Mouse (Mus musculus) embryonic facial prominence, embryonic 11.5 days (tissue): ENCODE measurements around the gene Cox4i1. TPM values are rescaled to one million over a fixed set of nuclear protein-coding genes. Genes with fewer than 3 reads are reported as not detected.

Experiments
- ATAC-seq: fragments of 200-750 bp; cut with Nextera tagmentation; replicated peaks from 2 replicates; pipeline ENCODE4 v1.8.0; 2017; ENCODE audit warnings: low read depth; ENCODE audit not compliant: insufficient number of reproducible peaks, low FRiP score, low TSS enrichment
- DNase-seq: peaks from one replicate; pipeline ENCODE4 v3.0.0-alpha.2; 2015; ENCODE audit warnings: low spot score
- H3K27ac ChIP-seq: fragments of 300-500 bp; sonication (generic); replicated peaks from 2 replicates; pipeline ENCODE4 v1.5.1; 2014; ENCODE audit warnings: mild to moderate bottlenecking, low read depth, low read length, control low read depth
- H3K27me3 ChIP-seq: fragments of 300-500 bp; sonication (generic); 2 replicates; pipeline ENCODE4 v1.6.1; 2014; ENCODE audit warnings: mild to moderate bottlenecking, low read length, moderate library complexity, mixed read lengths; ENCODE audit not compliant: control insufficient read depth, insufficient read depth
- H3K36me3 ChIP-seq: fragments of 300-500 bp; sonication (generic); replicated peaks from 2 replicates; pipeline ENCODE4 v1.6.1; 2014; ENCODE audit warnings: low read depth, mild to moderate bottlenecking, low read length, moderate library complexity, mixed read lengths; ENCODE audit not compliant: control insufficient read depth, insufficient read depth
- H3K4me1 ChIP-seq: fragments of 300-500 bp; sonication (generic); 2 replicates; pipeline ENCODE4 v1.6.1; 2014; ENCODE audit warnings: low read length, mixed read lengths; ENCODE audit not compliant: control insufficient read depth, insufficient read depth
- H3K4me2 ChIP-seq: fragments of 300-500 bp; sonication (generic); 2 replicates; pipeline ENCODE4 v1.6.1; 2014; ENCODE audit warnings: low read depth, mild to moderate bottlenecking, control low read depth, low read length, moderate library complexity
- H3K4me3 ChIP-seq: fragments of 300-500 bp; sonication (generic); 2 replicates; pipeline ENCODE4 v1.5.1; 2014; ENCODE audit warnings: low read depth, low read length, control low read depth
- H3K9ac ChIP-seq: fragments of 300-500 bp; sonication (generic); replicated peaks from 2 replicates; pipeline ENCODE4 v1.6.1; 2014; ENCODE audit warnings: mild to moderate bottlenecking, control low read depth, low read length
- H3K9me3 ChIP-seq: fragments of 300-500 bp; sonication (generic); replicated peaks from 2 replicates; pipeline ENCODE4 v1.6.1; 2016; ENCODE audit warnings: mild to moderate bottlenecking, low read length, inconsistent platforms, mixed read lengths; ENCODE audit not compliant: control insufficient read depth
- WGBS: fragments of 180-500 bp; shearing (Covaris S2); extraction: QIAGEN DNeasy Blood & Tissue Kit; methylation state at CpG from one replicate; pipeline ENCODE4 v1.1.7; 2014; 5-methylcytosine and 5-hydroxymethylcytosine counted together
- polyA plus RNA-seq: library from polyadenylated mRNA; unstranded; fragments of >200 nt; fragmentation: Nextera tagmentation; extraction: Ambion mirVana; gene quantifications from 2 replicates; pipeline ENCODE4 v1.2.1, GENCODE M21; 2014

Cox4i1 gene
- 854 and 888 TPM in 2 replicates for polyA plus RNA-seq

GRCm38 (mm10) chr8:120667561-120668373 is at the start of gene Cox4i1, which contains the start of gene Gm27021:
Gene Cox4i1, plus strand, starts transcription at chr8:120668222.
Gene Gm27021, minus strand, starts transcription at chr8:120668079.
- Histone ChIP-seq H3K27me3 (no peaks in the 10 kb centered on the region), H3K9ac (peak within 1 kb of the TSS; percentile 93), H3K4me2 (peak within 1 kb of the TSS; percentile 90), H3K4me3 (peak within 1 kb of the TSS; percentile 96), H3K4me1 (peaks cover 4% of the 10 kb centered on the region; the same call in 1 of the 2 replicates), H3K9me3 (no peaks in the 10 kb centered on the region), H3K36me3 (peaks cover 2% of the 10 kb centered on the region), H3K27ac (peak within 1 kb of the TSS; percentile 74)
- 1% methylated on average over 89 of the region's 105 CpGs for WGBS
- ATAC-seq: peak; percentile 79
- peak; percentile 95 for DNase-seq

- Histone ChIP-seq H3K9me3 (no peaks in the 10 kb centered on the region), H3K27me3 (no peaks in the 10 kb centered on the region), H3K4me2 (no peak overlapping the region), H3K9ac (no peak overlapping the region; the same call in 1 of the 2 replicates), H3K4me3 (no peak overlapping the region), H3K4me1 (peaks cover 3% of the 10 kb centered on the region; the same call in 1 of the 2 replicates), H3K36me3 (no peaks in the 10 kb centered on the region), H3K27ac (no peak overlapping the region)
- WGBS: 73% methylated on average over 11 of the region's 11 CpGs
- DNase-seq (no peak), ATAC-seq (no peak)
Observed at GRCm38 (mm10) chr8:120619235-120620180, 48.5 kb upstream of the Cox4i1 start.

DNA sequence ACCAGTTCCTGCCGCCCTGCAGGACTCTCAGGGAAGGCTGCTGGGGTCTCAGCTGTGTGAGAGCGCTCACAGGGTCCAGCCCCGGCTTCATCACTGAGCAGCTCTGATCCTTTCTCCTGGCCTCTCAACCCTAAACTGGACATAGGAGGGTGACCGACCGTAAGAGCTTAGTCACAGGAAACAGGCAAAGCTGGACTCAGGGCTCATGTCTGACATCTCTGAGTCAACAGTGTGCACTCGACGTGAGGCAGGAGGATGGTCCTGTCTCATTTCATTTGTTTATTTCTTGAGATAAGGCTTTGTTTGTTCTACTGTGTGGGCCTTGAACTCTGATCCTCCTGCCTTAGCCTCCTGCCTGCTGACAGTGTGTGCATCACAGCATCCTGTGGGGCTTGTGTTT is 47.6 kb upstream of the Cox4i1 start:
- no peak overlapping the region for H3K27ac ChIP-seq
- 41% methylated on average over 7 of the region's 7 CpGs for WGBS
- no peak for ATAC-seq
- H3K27me3 ChIP-seq: no peaks in the 10 kb centered on the region
- no peaks in the 10 kb centered on the region for H3K36me3 ChIP-seq
- H3K4me1 ChIP-seq: peaks cover 3% of the 10 kb centered on the region; the same call in 1 of the 2 replicates
- no peak for DNase-seq
- H3K9me3 ChIP-seq: no peaks in the 10 kb centered on the region
- no peak overlapping the region for H3K4me2 ChIP-seq
- H3K4me3 ChIP-seq: no peak overlapping the region
- peak overlapping the region; percentile 13; the same call in 1 of the 2 replicates for H3K9ac ChIP-seq

- ATAC-seq (no peak), DNase-seq (no peak)
- Histone ChIP-seq H3K27me3 (no peaks in the 10 kb centered on the region), H3K36me3 (no peaks in the 10 kb centered on the region), H3K4me1 (no peaks in the 10 kb centered on the region), H3K9me3 (no peaks in the 10 kb centered on the region), H3K4me3 (no peak overlapping the region), H3K27ac (no peak overlapping the region), H3K9ac (no peak overlapping the region), H3K4me2 (no peak overlapping the region)
- 61% methylated on average over 14 of the region's 14 CpGs for WGBS
Observed at GRCm38 (mm10) chr8:120622161-120622560, 45.9 kb upstream of the Cox4i1 start.

DNA sequence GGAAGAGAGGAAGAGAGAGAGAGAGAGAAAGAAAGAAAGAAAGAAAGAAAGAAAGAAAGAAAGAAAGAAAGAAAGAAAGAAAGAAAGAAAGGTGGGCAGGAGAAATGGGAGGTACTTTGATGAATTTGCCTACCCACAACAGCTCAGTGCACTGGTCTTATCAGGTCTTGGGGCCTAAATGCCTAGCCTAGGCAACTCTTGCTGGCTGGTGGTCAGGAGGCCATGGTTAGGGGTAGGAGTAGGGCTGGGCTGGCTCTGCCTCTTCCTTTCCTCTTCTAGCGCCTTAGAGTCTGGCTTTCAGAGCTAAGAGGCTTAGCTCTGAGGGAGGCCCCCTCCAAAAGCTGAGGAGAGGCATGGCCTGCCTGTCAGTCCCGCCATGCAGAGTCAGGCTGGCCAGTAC is 44.4 kb upstream of the Cox4i1 start:
- H3K4me3 ChIP-seq: no peak overlapping the region
- ATAC-seq: no peak
- no peak overlapping the region for H3K4me2 ChIP-seq
- WGBS: 31% methylated on average over 2 of the region's 2 CpGs
- no peak overlapping the region for H3K27ac ChIP-seq
- H3K9ac ChIP-seq: no peak overlapping the region; the same call in 1 of the 2 replicates
- H3K27me3 ChIP-seq: no peaks in the 10 kb centered on the region
- DNase-seq: no peak
- H3K9me3 ChIP-seq: no peaks in the 10 kb centered on the region
- H3K4me1 ChIP-seq: no peaks in the 10 kb centered on the region
- H3K36me3 ChIP-seq: no peaks in the 10 kb centered on the region

GRCm38 (mm10) chr8:120626461-120626860 is 41.6 kb upstream of the Cox4i1 start:
- WGBS: 57% methylated on average over 11 of the region's 11 CpGs

GRCm38 (mm10) chr8:120627298-120627697 is 40.7 kb upstream of the Cox4i1 start:
- 88% methylated on average over 5 of the region's 5 CpGs for WGBS
- H3K9me3 ChIP-seq: no peaks in the 10 kb centered on the region
- H3K36me3 ChIP-seq: no peaks in the 10 kb centered on the region
- no peak for ATAC-seq
- no peak overlapping the region for H3K4me2 ChIP-seq
- no peak overlapping the region for H3K9ac ChIP-seq
- DNase-seq: no peak
- no peaks in the 10 kb centered on the region for H3K4me1 ChIP-seq
- no peaks in the 10 kb centered on the region for H3K27me3 ChIP-seq
- H3K27ac ChIP-seq: no peak overlapping the region
- no peak overlapping the region for H3K4me3 ChIP-seq

More at GRCm38 (mm10) chr8:120626461-120626860, 41.6 kb upstream of the Cox4i1 start:
- Histone ChIP-seq H3K4me2 (no peak overlapping the region), H3K27ac (no peak overlapping the region), H3K9ac (no peak overlapping the region), H3K4me1 (no peaks in the 10 kb centered on the region), H3K27me3 (no peaks in the 10 kb centered on the region), H3K9me3 (no peaks in the 10 kb centered on the region), H3K36me3 (no peaks in the 10 kb centered on the region), H3K4me3 (no peak overlapping the region)
- ATAC-seq (no peak), DNase-seq (no peak)
